In the genomic region with DNA sequence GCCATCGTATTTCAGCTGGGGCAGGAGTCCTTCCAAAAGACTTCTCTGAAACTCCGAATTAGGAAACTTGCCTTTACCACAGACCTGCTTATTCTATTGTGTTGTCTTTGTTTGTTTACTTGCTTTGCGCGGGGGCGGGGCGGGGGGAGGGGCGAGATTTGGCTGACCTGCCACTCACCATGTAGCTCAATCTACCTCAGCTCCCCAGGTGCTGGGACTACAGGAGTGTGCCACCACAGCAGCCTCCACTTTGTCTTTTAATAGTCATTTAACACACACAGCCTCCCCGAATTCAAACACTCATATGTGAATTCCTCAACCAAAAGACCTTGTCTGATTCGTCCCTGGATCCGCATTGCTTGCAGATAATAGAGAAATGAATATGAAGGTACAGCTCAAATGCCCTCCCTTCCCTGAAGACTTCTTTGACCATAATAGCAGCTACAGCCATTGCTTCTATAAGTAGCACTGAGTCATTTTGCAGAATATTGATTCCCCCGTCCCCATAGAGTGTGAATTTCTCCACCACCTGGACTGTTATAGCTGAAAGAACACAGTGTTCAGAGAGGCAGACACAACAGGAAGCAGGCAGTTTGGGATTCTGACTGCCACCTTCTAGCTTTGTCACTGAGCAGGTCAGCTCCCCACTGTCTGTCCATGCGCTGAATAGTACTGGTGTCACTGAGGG, we compare ENCODE assay signal across 8 mouse cellular contexts. TPM values are rescaled to one million over a fixed set of nuclear protein-coding genes. Genes with fewer than 3 reads are reported as not detected.
DNase-seq lines count a peak whose midpoint lies in the region; ATAC-seq and TF ChIP-seq lines count a peak whose summit lies in the region.

No protein-coding gene starts in this region.

- peak overlapping the region; percentile 75 for H3K4me2 ChIP-seq in lung, embryonic 16.5 days (ENCODE audit: low read depth, low read length)
- H3K4me2 ChIP-seq in intestine, embryonic 14.5 days (ENCODE audit: low read length), result peak overlapping the region; percentile 83
- peak overlapping the region; percentile 60 for H3K4me2 ChIP-seq in neural tube, embryonic 14.5 days (ENCODE audit: low read depth, low read length)

- no peaks in the 10 kb centered on the region for H3K27me3 ChIP-seq in cerebellum, adult 2 months (ENCODE audit: control insufficient read depth, insufficient read depth, low read length)
- no peaks in the 10 kb centered on the region for H3K27me3 ChIP-seq in lung, embryonic 16.5 days (ENCODE audit: control insufficient read depth, insufficient read depth, low read depth, low read length)
- H3K27me3 ChIP-seq in intestine, embryonic 14.5 days (replicated peaks; ENCODE audit: control insufficient read depth, insufficient read depth, low read length), result no peaks in the 10 kb centered on the region
- H3K27me3 ChIP-seq in neural tube, embryonic 14.5 days (ENCODE audit: control insufficient read depth, insufficient read depth, low read length), result no peaks in the 10 kb centered on the region

- H3K9ac ChIP-seq in lung, embryonic 16.5 days (ENCODE audit: low read length), result peak overlapping the region; percentile 4
- H3K9ac ChIP-seq in intestine, embryonic 14.5 days (ENCODE audit: low read length), result no peak overlapping the region
- no peak overlapping the region for H3K9ac ChIP-seq in neural tube, embryonic 14.5 days (replicated peaks; ENCODE audit: low read depth, low read length)

- peak in 1 of 2 experiments; percentile 18 for DNase-seq in cerebellum, adult 2 months
- no peak for DNase-seq in cerebellum, adult 8-10 months
- DNase-seq in lung, postnatal 25 days (ENCODE audit: low spot score), result no peak
- no peak for DNase-seq in intestine, embryonic 14.5 days (ENCODE audit: low spot score)
- DNase-seq in adrenal gland, adult 2 months, result no peak
- no peak for DNase-seq in left cerebral cortex, adult 18-20 months (ENCODE audit: low spot score in 2 of 2)

- no peak for TF ChIP-seq CTCF in cerebellum, adult 2 months (IDR thresholded peaks at IDR 0.05; ENCODE audit: borderline replicate concordance, insufficient read depth, low read depth, low read length)

- no peaks in the 10 kb centered on the region for H3K36me3 ChIP-seq in lung, embryonic 16.5 days (ENCODE audit: control insufficient read depth, insufficient read depth, low read length)
- H3K36me3 ChIP-seq in intestine, embryonic 14.5 days (ENCODE audit: control insufficient read depth, insufficient read depth, low read length), result no peaks in the 10 kb centered on the region
- no peaks in the 10 kb centered on the region for H3K36me3 ChIP-seq in neural tube, embryonic 14.5 days (ENCODE audit: control insufficient read depth, insufficient read depth, low read length)

- WGBS in cerebellum, adult 2 months, result 30% methylated on average over 12 of the region's 12 CpGs
- 31% methylated on average over 12 of the region's 12 CpGs for WGBS in lung, embryonic 16.5 days
- WGBS in intestine, embryonic 14.5 days, result 32% methylated on average over 12 of the region's 12 CpGs
- 33% methylated on average over 12 of the region's 12 CpGs for WGBS in neural tube, embryonic 14.5 days

- peak overlapping the region; percentile 64 for H3K4me3 ChIP-seq in cerebellum, adult 2 months (replicated peaks; ENCODE audit: insufficient read depth, low read depth, low read length)
- H3K4me3 ChIP-seq in lung, embryonic 16.5 days (ENCODE audit: low read length), result peak overlapping the region; percentile 97
- H3K4me3 ChIP-seq in intestine, embryonic 14.5 days (ENCODE audit: low read depth, low read length), result peak overlapping the region; percentile 90
- H3K4me3 ChIP-seq in neural tube, embryonic 14.5 days (ENCODE audit: low read depth, low read length), result peak overlapping the region; percentile 60

- ATAC-seq in lung, embryonic 16.5 days (ENCODE audit: low read depth), result no peak
- no peak for ATAC-seq in intestine, embryonic 14.5 days (replicated peaks; ENCODE audit: low FRiP score, low TSS enrichment, low read depth)
- ATAC-seq in neural tube, embryonic 14.5 days (ENCODE audit: low read depth), result no peak

- no peaks in the 10 kb centered on the region for H3K4me1 ChIP-seq in cerebellum, adult 2 months (ENCODE audit: control insufficient read depth, insufficient read depth, low read length)
- H3K4me1 ChIP-seq in lung, embryonic 16.5 days (replicated peaks; ENCODE audit: control insufficient read depth, insufficient read depth, low read length), result peaks cover 19% of the 10 kb centered on the region
- peaks cover 11% of the 10 kb centered on the region for H3K4me1 ChIP-seq in intestine, embryonic 14.5 days (replicated peaks; ENCODE audit: control insufficient read depth, insufficient read depth, low read length)
- H3K4me1 ChIP-seq in neural tube, embryonic 14.5 days (ENCODE audit: control insufficient read depth, insufficient read depth, low read length), result peaks cover 14% of the 10 kb centered on the region; the same call in 1 of the 2 replicates

- H3K27ac ChIP-seq in cerebellum, adult 2 months (ENCODE audit: insufficient read depth, low read length), result no peak overlapping the region
- no peak overlapping the region; the same call in 1 of the 2 replicates for H3K27ac ChIP-seq in lung, embryonic 16.5 days (ENCODE audit: low read length)
- H3K27ac ChIP-seq in intestine, embryonic 14.5 days (ENCODE audit: low read depth), result peak overlapping the region; percentile 16; the same call in 1 of the 2 replicates
- H3K27ac ChIP-seq in neural tube, embryonic 14.5 days (ENCODE audit: low read depth, low read length), result peak overlapping the region; percentile 65

- no peaks in the 10 kb centered on the region for H3K9me3 ChIP-seq in lung, embryonic 16.5 days (ENCODE audit: control insufficient read depth, low read length)
- H3K9me3 ChIP-seq in intestine, embryonic 14.5 days (ENCODE audit: control insufficient read depth, low read length), result no peaks in the 10 kb centered on the region
- no peaks in the 10 kb centered on the region for H3K9me3 ChIP-seq in neural tube, embryonic 14.5 days (ENCODE audit: control insufficient read depth, low read length)

- TF ChIP-seq POLR2A in cerebellum, adult 2 months (IDR thresholded peaks at IDR 0.05; ENCODE audit: borderline replicate concordance, insufficient read depth, low read length), result no peak

RNA-seq across cellular contexts. Expression of gene Uvrag, which starts 1.1 kb away (rescaled TPM):
- polyA plus RNA-seq in cerebellum, adult 2 months (2012; rRNA removed), result 19.2 TPM in 2 replicates
- polyA plus RNA-seq in lung, embryonic 16.5 days (2015; fragmentation: Nextera tagmentation; extraction: Ambion mirVana), result 22.4 and 24.1 TPM in 2 replicates
- 23.2 and 25.8 TPM in 2 replicates for polyA plus RNA-seq in intestine, embryonic 14.5 days (2014; fragmentation: Nextera tagmentation; extraction: Ambion mirVana)
- polyA plus RNA-seq in neural tube, embryonic 14.5 days (2014; fragmentation: Nextera tagmentation; extraction: Ambion mirVana), result 20.9 and 23.8 TPM in 2 replicates
- 10 to 100 TPM; 18.5 to 30.0 TPM for total RNA-seq in adrenal gland, adult 2 months (2021)
- 50.4 and 60.6 TPM in 2 replicates for polyA plus RNA-seq in adrenal gland, adult 2 months (2012; rRNA removed)
- 10 to 100 TPM; 51.7 to 56.8 TPM for total RNA-seq in left cerebral cortex, adult 18-20 months (2021)

RNA-seq across cellular contexts. Expression of gene Dgat2, which starts 40.5 kb away (rescaled TPM):
- polyA plus RNA-seq in cerebellum, adult 2 months (2012; rRNA removed), result 26.2 and 28.1 TPM in 2 replicates
- polyA plus RNA-seq in lung, embryonic 16.5 days (2015; fragmentation: Nextera tagmentation; extraction: Ambion mirVana), result 38.3 and 41.9 TPM in 2 replicates
- 40.8 and 44.2 TPM in 2 replicates for polyA plus RNA-seq in intestine, embryonic 14.5 days (2014; fragmentation: Nextera tagmentation; extraction: Ambion mirVana)
- polyA plus RNA-seq in neural tube, embryonic 14.5 days (2014; fragmentation: Nextera tagmentation; extraction: Ambion mirVana), result 18.7 and 21.1 TPM in 2 replicates
- 100 to 1,000 TPM; 498 to 599 TPM for total RNA-seq in adrenal gland, adult 2 months (2021)
- 613 and 819 TPM in 2 replicates for polyA plus RNA-seq in adrenal gland, adult 2 months (2012; rRNA removed)
- 10 to 100 TPM; 57.5 to 63.0 TPM for total RNA-seq in left cerebral cortex, adult 18-20 months (2021)

Comparison
In these comparisons a context has a peak if more than half of its experiments do, and no peak if none do; other contexts are left out.
1. H3K27ac ChIP-seq: peak in intestine, embryonic 14.5 days (single experiment) and neural tube, embryonic 14.5 days (single experiment); none in cerebellum, adult 2 months (single experiment) and lung, embryonic 16.5 days (single experiment).
2. RNA of gene Dgat2, which starts 40.5 kb away (polyA plus RNA-seq): 613 to 819 TPM in adrenal gland, adult 2 months; 40.8 to 44.2 TPM in intestine, embryonic 14.5 days, 38.3 to 41.9 TPM in lung, embryonic 16.5 days, 26.2 to 28.1 TPM in cerebellum, adult 2 months and 18.7 to 21.1 TPM in neural tube, embryonic 14.5 days; every median in the first group is over 10 times any median in the second.
3. Peak in every context shown above with its lines, with median percentiles within 50 percentile points of each other: H3K4me3 ChIP-seq and H3K4me2 ChIP-seq.